Mouse (Mus musculus) forebrain, embryonic 16.5 days (tissue): ENCODE data around the gene Ccdc188. TPM values are rescaled to one million over a fixed set of nuclear protein-coding genes. Genes with fewer than 3 reads are reported as not detected.

Experiments used
- ATAC-seq: fragments of 200-750 bp; cut with Nextera tagmentation; 2 replicates; pipeline ENCODE4 v1.8.0; 2017; ENCODE audit warnings: mild to moderate bottlenecking, moderate library complexity
- H3K27ac ChIP-seq: fragments of 300-500 bp; sonication (generic); 2 replicates; pipeline ENCODE4 v1.5.1; 2014; ENCODE audit warnings: low read length, control low read depth
- H3K27me3 ChIP-seq: fragments of 300-500 bp; sonication (generic); replicated peaks from 2 replicates; pipeline ENCODE4 v1.6.1; 2014; ENCODE audit warnings: low read length; ENCODE audit not compliant: control insufficient read depth, insufficient read depth
- H3K36me3 ChIP-seq: fragments of 300-500 bp; sonication (generic); 2 replicates; pipeline ENCODE4 v1.6.1; 2014; ENCODE audit not compliant: control insufficient read depth, insufficient read depth
- H3K4me1 ChIP-seq: fragments of 300-500 bp; sonication (generic); replicated peaks from 2 replicates; pipeline ENCODE4 v1.6.1; 2014; ENCODE audit warnings: low read length; ENCODE audit not compliant: control insufficient read depth, insufficient read depth
- H3K4me2 ChIP-seq: fragments of 300-500 bp; sonication (generic); 2 replicates; pipeline ENCODE4 v1.6.1; 2014; ENCODE audit warnings: mild to moderate bottlenecking, low read length, control low read depth
- H3K4me3 ChIP-seq: fragments of 300-500 bp; sonication (generic); replicated peaks from 2 replicates; pipeline ENCODE4 v1.5.1; 2014; ENCODE audit warnings: mild to moderate bottlenecking, low read length, control low read depth
- H3K9ac ChIP-seq: fragments of 300-500 bp; sonication (generic); replicated peaks from 2 replicates; pipeline ENCODE4 v1.6.1; 2014; ENCODE audit warnings: low read depth, low read length, control low read depth
- H3K9me3 ChIP-seq: fragments of 300-500 bp; sonication (generic); 2 replicates; pipeline ENCODE4 v1.6.1; 2016; ENCODE audit warnings: low read length; ENCODE audit not compliant: control insufficient read depth
- WGBS: fragments of 180-500 bp; shearing (Covaris S2); extraction: QIAGEN DNeasy Blood & Tissue Kit; methylation state at CpG from one replicate; pipeline ENCODE4 v1.1.7; 2014; 5-methylcytosine and 5-hydroxymethylcytosine counted together
- polyA plus RNA-seq: library from polyadenylated mRNA; unstranded; fragments of >200 nt; fragmentation: Nextera tagmentation; extraction: Ambion mirVana; gene quantifications from 2 replicates; pipeline ENCODE4 v1.2.1, GENCODE M21; 2015

Gene Ccdc188
- polyA plus RNA-seq = 0.19 TPM in 1 of 2 replicates, not detected in the other

- H3K36me3 ChIP-seq = 0 out of 2 replicates have a peak, but pooled peaks cover 2% of the 10 kb centered on the region
- no peaks in the 10 kb centered on the region for H3K27me3 ChIP-seq
- H3K9ac ChIP-seq = no peak within 1 kb of the TSS
- H3K9me3 ChIP-seq = no peaks in the 10 kb centered on the region
- WGBS = 80% methylated on average over 4 of the region's 4 CpGs
- H3K27ac ChIP-seq = no peak within 1 kb of the TSS
- no peak within 1 kb of the TSS for H3K4me2 ChIP-seq
- no peak for ATAC-seq
- H3K4me3 ChIP-seq = no peak within 1 kb of the TSS
- peaks cover 26% of the 10 kb centered on the region for H3K4me1 ChIP-seq
Observed at GRCm38 (mm10) chr16:18217579-18217978, at the start of gene Ccdc188. Ccdc188 (plus strand) TSS chr16:18217879.

- no peak for ATAC-seq
- H3K9ac ChIP-seq = no peak overlapping the region
- WGBS = 74% methylated on average over 5 of the region's 5 CpGs
- no peak overlapping the region for H3K4me2 ChIP-seq
- no peaks in the 10 kb centered on the region for H3K36me3 ChIP-seq
- no peak overlapping the region for H3K4me3 ChIP-seq
- no peak overlapping the region for H3K27ac ChIP-seq
- no peaks in the 10 kb centered on the region for H3K9me3 ChIP-seq
- peaks cover 16% of the 10 kb centered on the region for H3K4me1 ChIP-seq
- no peaks in the 10 kb centered on the region for H3K27me3 ChIP-seq
Observed at GRCm38 (mm10) chr16:18169156-18169555, 48.5 kb upstream of the Ccdc188 start.

DNA sequence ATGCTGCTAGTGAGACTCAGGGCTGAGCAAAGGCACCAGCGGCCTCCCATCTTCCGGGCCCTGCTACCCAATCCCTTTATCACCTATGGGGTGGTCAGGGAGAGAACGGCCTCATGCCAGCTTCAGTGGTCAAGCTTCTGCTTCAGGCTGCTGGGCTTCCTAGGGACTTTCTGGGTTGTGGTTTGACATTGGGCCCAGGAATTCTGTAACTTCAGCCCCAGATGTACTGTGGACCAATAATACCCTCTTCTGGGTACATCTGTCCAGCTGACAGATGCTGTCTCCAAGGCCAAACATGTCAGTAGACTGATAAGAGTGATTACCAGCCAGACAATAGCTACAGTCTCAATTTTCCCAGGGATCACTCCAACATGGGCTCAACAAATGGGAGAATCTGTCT is 47.9 kb upstream of the Ccdc188 start:
- no peak for ATAC-seq
- 91% methylated on average over 3 of the region's 3 CpGs for WGBS
- no peaks in the 10 kb centered on the region for H3K36me3 ChIP-seq
- H3K4me3 ChIP-seq = no peak overlapping the region
- no peaks in the 10 kb centered on the region for H3K27me3 ChIP-seq
- H3K9me3 ChIP-seq = no peaks in the 10 kb centered on the region
- no peak overlapping the region for H3K4me2 ChIP-seq
- no peak overlapping the region for H3K27ac ChIP-seq
- H3K9ac ChIP-seq = no peak overlapping the region
- peaks cover 13% of the 10 kb centered on the region for H3K4me1 ChIP-seq

- peaks cover 5% of the 10 kb centered on the region for H3K4me1 ChIP-seq
- no peaks in the 10 kb centered on the region for H3K9me3 ChIP-seq
- H3K4me2 ChIP-seq = no peak overlapping the region
- no peaks in the 10 kb centered on the region for H3K27me3 ChIP-seq
- H3K4me3 ChIP-seq = no peak overlapping the region
- ATAC-seq = peak; percentile 49
- no peak overlapping the region for H3K9ac ChIP-seq
- 11% methylated on average over 7 of the region's 7 CpGs for WGBS
- no peaks in the 10 kb centered on the region for H3K36me3 ChIP-seq
- H3K27ac ChIP-seq = no peak overlapping the region
Observed at GRCm38 (mm10) chr16:18172266-18172855, 45.3 kb upstream of the Ccdc188 start.

GRCm38 (mm10) chr16:18173231-18173630 is 44.4 kb upstream of the Ccdc188 start:
- WGBS = 61% methylated on average over 9 of the region's 9 CpGs
- H3K9me3 ChIP-seq = no peaks in the 10 kb centered on the region
- H3K9ac ChIP-seq = no peak overlapping the region
- no peak overlapping the region for H3K27ac ChIP-seq
- peaks cover 5% of the 10 kb centered on the region for H3K4me1 ChIP-seq
- peak; percentile 45; the same call in 1 of the 2 replicates for ATAC-seq
- H3K4me3 ChIP-seq = no peak overlapping the region
- H3K36me3 ChIP-seq = no peaks in the 10 kb centered on the region
- no peaks in the 10 kb centered on the region for H3K27me3 ChIP-seq
- H3K4me2 ChIP-seq = no peak overlapping the region

GRCm38 (mm10) chr16:18173788-18174187 is 43.9 kb upstream of the Ccdc188 start:
- ATAC-seq = no peak
- Histone ChIP-seq H3K27ac (no peak overlapping the region), H3K36me3 (no peaks in the 10 kb centered on the region), H3K4me1 (peaks cover 5% of the 10 kb centered on the region), H3K27me3 (no peaks in the 10 kb centered on the region), H3K9me3 (no peaks in the 10 kb centered on the region), H3K4me3 (no peak overlapping the region), H3K9ac (no peak overlapping the region), H3K4me2 (no peak overlapping the region)
- WGBS = 64% methylated on average over 11 of the region's 11 CpGs

DNA sequence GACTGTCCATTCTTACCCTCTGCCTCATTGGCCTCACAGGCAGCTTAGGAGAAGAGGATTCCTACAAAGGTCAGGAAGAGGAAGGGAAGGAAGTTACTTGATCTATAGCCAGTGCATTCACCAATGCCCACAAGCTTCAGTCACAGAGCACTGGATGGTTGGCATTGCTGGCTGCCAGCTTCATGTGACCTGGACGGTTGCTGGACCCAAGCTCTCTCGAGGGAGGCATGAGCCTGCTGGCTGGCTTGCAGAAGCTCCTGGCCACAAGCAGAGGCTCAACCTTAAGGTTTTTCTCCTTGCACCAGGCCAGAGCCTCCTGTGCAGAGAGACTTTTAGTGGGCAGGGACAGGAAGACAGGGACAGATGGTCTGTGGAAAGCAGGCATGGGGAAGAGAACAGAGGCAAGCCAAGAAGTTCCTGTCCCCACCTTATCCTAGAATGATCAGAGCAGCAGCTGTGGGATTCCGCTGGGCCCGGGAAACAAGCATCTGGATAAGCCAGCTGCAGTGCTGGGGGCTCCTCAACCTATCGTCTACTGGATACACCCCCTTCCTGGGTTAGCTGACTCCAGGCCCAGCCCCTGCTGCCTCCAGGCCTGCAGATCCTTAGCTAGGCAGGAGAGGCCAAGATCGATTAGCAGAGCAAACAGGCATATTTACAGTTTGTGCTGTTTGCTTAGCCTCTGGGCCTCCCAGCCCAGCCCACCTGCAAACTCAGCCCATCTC is 41.7 kb upstream of the Ccdc188 start:
- H3K4me1 ChIP-seq = peaks cover 5% of the 10 kb centered on the region
- no peak overlapping the region for H3K4me2 ChIP-seq
- H3K36me3 ChIP-seq = no peaks in the 10 kb centered on the region
- no peak overlapping the region for H3K9ac ChIP-seq
- H3K27me3 ChIP-seq = no peaks in the 10 kb centered on the region
- no peaks in the 10 kb centered on the region for H3K9me3 ChIP-seq
- no peak overlapping the region for H3K27ac ChIP-seq
- no peak for ATAC-seq
- H3K4me3 ChIP-seq = no peak overlapping the region
- WGBS = 70% methylated on average over 6 of the region's 6 CpGs

DNA sequence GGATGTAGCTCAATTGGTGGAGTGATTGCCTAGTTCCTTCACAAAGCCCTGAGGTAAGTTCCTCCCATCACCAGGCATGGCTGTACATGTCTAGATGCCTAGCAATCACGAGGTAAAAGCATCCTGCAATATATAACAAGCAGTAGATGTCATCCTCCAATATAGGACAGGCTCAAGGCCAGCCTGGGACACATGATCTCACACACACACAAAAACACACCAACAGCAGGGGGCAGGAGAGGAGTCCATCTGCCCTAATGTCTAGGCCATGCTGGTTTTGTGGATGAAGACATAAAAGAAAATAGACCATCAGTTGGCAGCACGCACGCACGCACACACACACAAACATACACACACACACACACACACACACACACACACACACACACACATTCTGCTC is 40.9 kb upstream of the Ccdc188 start:
- 72% methylated on average over 4 of the region's 4 CpGs for WGBS
- ATAC-seq = no peak
- Histone ChIP-seq H3K27me3 (no peaks in the 10 kb centered on the region), H3K4me3 (no peak overlapping the region), H3K9me3 (no peaks in the 10 kb centered on the region), H3K4me2 (no peak overlapping the region), H3K27ac (no peak overlapping the region), H3K36me3 (no peaks in the 10 kb centered on the region), H3K4me1 (peaks cover 5% of the 10 kb centered on the region), H3K9ac (no peak overlapping the region)

DNA sequence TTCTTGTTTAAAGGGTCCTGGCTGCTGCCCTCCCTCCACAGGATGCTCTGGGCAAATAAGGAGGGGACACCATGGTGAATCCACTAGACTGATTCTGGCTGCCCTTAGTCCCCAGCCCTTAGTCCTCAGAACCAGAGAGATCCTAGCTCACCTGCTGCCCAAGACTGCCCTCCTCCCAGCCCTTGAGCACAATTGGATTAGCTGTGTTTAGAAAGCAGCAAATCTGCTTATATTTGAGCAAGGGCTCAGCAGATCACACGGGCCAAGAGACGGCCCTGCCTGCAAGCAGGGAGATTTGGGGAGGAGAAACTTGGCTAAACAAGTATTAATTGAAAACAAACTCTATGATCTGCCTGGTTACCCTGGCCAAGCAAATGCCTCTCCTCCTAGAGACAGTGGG is 38.1 kb upstream of the Ccdc188 start:
- Histone ChIP-seq H3K36me3 (no peaks in the 10 kb centered on the region), H3K4me1 (no peaks in the 10 kb centered on the region; the same call in 1 of the 2 replicates), H3K4me3 (no peak overlapping the region), H3K4me2 (no peak overlapping the region), H3K27ac (no peak overlapping the region), H3K9me3 (no peaks in the 10 kb centered on the region), H3K9ac (no peak overlapping the region), H3K27me3 (no peaks in the 10 kb centered on the region)
- ATAC-seq = no peak
- 5% methylated on average over 2 of the region's 2 CpGs for WGBS
